Mouse (Mus musculus) retina, postnatal 1 day (tissue): ENCODE data around the gene Ccnk.
A peak's percentile ranks its signal among the peaks of the same experiment; 100 is the strongest.

Experiments
- DNase-seq: peaks from one replicate; pipeline ENCODE4 v3.0.0-alpha.2; 2012

Ccnk gene

DNA sequence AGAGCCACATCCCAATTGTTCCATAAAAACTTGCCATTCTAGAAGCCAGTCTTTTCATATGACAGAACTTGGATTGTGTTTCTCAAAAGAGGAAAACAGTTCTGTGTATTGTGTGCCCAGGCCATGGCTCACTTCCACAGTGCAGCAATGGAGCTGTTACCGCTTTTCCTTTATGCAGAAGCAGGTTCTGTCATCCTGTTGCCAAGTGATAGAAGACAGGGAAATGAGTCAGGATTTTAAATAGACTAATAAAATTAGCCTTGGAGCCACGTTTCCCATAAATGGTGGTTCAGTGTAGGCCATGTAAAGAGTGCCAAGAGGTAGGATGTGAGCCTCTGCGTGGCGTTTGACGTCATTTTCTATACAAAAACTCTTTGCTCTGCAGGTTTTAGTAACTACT lies 14.5 kb downstream of the Ccnk start:
- DNase-seq, result no peak

DNA sequence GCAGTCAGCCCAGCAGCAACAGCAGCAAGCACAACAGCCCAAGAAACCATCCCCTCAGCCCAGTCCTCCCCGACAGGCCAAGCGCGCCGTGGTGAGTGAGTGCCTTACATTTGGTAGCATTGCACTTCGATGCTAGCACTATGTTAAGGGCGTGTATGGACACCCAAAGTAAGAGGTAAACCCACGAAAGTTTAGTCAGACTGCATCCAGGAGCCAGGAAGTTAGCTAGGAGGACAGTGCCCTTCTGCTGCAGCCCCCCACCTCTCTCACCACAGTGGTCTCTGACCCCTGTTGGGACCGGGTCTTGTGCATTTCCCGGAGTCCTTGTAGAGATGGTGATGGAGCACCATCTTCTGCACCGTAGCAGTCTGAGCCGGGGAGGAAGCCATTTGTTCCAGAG lies 16.4 kb downstream of the Ccnk start:
- DNase-seq, result no peak

DNA sequence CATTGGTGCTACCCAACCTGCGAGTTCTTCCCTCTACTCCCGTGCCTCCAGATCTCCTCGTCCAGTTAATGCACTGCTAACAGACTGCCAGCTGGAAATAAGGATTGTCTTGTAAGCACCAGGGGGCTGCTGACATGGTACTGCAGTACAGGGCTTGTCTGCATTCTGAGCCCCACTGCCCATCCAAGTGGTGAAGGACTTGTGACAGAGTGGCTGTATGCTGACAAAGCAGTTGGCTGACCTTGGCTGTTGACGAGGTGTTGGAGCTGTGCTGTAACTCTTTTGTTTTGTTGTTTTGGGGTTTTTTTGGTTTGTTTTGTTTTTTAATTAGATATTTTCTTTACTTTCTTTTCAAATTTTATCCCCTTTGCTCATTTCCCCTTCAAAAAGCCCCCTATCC lies 19.1 kb downstream of the Ccnk start:
- DNase-seq, result no peak

DNA sequence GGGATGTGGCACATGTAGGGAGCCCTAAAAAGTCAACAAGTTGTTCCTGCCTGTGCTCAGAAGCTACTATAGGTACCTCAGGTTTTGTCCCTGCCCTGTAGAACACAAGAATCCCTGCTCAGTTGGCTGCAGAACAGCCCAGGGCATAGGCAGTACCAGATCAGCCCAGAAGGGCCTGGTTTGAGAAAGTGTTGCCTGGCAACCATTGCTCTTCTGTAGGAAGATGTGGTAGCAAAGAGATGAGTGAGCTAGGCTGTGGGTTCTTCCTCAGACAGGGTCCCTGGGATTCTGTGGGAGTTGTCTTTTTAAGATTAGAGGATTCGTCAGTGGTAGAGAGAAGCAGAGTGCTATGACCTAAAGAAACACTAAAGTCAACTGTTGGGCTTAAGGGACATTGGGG lies 20.7 kb downstream of the Ccnk start:
- no peak for DNase-seq

GRCm38 (mm10) chr12:108203895-108204294 lies 24.5 kb downstream of the Ccnk start:
- DNase-seq, result no peak

GRCm38 (mm10) chr12:108204978-108205377 lies 25.6 kb downstream of the Ccnk start:
- DNase-seq, result no peak

- DNase-seq, result peak; percentile 84
Measured at GRCm38 (mm10) chr12:108206641-108207040, 27.3 kb downstream of the Ccnk start.

DNA sequence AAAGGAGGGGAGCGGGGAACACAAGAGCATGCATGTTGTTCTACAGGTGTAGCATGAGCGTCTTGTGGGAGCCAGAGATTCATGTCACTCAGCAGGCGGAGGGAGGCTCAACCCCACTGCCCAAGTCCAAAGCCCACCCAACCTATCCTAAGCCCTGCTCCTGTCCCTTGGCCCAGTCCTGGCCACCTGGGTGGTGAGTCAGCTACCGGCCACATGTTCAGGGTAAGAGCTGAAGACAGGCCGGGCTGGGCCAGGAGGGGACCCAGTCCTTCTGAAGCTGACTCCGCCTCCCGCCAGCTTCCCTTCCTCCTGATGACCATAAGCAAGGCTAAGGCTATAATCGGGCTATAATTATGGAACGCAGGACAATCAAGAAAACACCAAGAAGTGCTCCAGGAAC lies 28.8 kb downstream of the Ccnk start:
- no peak for DNase-seq

GRCm38 (mm10) chr12:108208726-108209438 lies 29.5 kb downstream of the Ccnk start:
- DNase-seq, result peak; percentile 86

DNA sequence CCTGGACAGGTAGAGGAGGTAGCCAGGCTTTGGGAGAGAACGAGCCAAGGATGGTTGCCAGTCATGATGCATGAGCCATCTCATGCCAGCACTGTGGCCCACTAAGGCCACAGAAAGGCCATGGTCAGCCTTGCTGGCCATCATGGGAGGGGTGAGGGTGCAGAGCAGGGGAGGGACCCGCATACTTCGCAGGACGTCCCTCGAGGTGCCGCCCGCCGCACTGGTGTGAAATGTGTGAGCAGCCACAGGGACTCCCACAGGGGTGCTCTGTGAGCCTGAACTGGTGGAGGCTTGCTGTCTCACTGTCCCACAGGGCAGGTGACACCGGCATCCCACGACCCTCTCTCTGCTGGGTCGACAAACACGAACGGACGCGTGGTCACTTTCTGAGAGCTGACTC lies 31.2 kb downstream of the Ccnk start:
- DNase-seq, result no peak

- DNase-seq, result no peak
Measured at GRCm38 (mm10) chr12:108212071-108212470, 32.7 kb downstream of the Ccnk start.

GRCm38 (mm10) chr12:108212476-108212875 lies 33.1 kb downstream of the Ccnk start:
- DNase-seq, result no peak

- peak; percentile 82 for DNase-seq
Measured at GRCm38 (mm10) chr12:108213090-108214041, 34.0 kb downstream of the Ccnk start.

- no peak for DNase-seq
Measured at GRCm38 (mm10) chr12:108215090-108215489, 35.7 kb downstream of the Ccnk start.

DNA sequence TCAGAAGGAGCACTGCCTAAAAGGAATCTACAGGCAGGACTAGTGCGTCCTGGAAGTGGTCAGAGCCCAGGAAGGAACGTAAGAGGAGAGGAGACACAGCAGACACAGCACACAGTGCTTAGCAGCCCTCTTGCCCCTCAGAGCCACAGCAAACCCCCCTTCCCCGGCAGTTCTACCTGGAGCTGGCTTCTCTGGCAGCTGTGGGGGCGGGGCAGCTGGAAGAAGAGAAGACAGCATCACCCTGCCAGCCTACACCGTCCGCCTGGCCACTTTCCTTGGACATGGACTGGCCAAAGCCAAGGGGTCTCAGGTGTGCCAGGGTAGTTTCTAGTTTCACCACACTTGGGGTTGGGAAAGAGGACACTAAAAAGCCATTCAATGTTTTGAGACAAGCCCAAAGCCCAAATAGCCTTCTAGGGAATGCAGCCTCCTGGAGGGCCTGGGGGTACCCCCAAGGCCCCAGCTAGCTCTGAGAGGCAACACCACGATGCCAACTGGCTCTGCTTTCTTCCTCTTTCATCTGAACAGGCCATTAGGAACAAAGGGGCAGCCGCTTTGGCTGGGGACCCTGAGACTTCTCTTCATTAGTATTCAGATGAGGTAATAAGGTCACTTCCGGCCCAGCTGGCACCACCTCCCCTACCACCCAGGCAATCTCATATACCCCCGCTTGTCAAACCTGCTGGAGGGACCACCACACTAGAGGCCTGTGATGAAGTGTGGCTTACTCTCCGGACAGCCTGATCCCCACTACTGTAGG lies 37.4 kb downstream of the Ccnk start:
- peak; percentile 79 for DNase-seq

GRCm38 (mm10) chr12:108217572-108217971 lies 38.2 kb downstream of the Ccnk start:
- DNase-seq, result peak; percentile 74

- no peak for DNase-seq
Measured at GRCm38 (mm10) chr12:108219163-108219562, 39.8 kb downstream of the Ccnk start.

DNA sequence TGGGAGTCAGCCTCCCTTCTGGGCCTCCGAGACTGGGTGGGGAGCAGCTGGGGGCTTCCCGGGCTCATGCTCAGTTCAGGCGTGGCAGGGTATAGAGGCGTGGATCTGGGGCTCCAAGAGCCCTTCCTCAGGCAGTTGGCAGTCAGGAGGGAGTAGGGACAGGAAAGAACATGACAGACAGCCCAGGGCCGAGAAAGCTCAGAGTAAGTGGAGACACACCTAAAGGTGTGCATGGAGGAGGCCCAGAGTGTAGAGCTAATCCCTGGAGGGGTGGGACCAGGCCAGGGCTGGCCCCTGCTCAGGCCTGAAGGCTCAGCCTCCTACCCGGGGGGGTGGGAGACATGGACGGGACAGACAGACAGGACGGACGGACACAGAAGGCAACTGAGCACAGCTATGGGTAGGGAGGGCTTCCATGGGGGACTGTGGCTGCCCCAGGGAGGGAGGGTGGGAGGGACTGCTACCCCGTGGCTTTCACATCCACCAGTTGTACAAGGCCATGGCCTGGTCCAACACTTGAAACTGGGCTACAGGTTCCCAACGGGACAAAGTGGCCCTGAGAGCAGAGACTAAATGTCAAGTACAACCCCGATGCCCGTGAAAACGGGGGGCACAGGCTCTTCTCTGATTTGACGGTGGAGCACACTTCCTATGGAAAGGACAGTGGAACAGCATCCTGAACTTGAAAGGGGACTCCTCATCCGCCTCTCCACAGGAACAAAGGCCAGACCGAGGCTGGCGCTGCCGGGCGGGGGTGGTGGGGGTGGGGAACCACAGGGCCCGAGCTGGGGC lies 40.6 kb downstream of the Ccnk start:
- no peak for DNase-seq

- peak; percentile 58 for DNase-seq
Measured at GRCm38 (mm10) chr12:108220621-108221020, 41.2 kb downstream of the Ccnk start.

GRCm38 (mm10) chr12:108221206-108221605 lies 41.8 kb downstream of the Ccnk start:
- DNase-seq, result peak; percentile 78

DNA sequence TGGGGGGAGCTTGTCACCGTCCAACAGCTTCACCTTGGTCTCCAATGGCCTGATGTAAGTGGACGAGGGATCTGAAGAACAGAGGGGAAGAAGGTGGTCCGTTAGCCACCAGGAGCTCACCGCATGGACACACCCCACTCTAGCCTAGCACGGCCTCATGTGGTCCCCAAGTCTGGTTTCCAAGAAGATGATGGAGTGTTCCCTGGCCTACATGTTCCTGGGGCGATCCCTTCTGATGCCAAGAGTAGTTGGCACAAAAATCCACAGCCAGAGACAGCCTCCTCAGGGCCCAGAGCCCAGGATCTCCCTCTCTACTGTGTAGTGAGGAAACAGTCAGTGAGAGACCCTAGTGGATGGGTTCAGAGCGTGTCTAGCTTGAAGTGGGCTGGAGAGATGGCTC lies 42.3 kb downstream of the Ccnk start:
- no peak for DNase-seq

DNA sequence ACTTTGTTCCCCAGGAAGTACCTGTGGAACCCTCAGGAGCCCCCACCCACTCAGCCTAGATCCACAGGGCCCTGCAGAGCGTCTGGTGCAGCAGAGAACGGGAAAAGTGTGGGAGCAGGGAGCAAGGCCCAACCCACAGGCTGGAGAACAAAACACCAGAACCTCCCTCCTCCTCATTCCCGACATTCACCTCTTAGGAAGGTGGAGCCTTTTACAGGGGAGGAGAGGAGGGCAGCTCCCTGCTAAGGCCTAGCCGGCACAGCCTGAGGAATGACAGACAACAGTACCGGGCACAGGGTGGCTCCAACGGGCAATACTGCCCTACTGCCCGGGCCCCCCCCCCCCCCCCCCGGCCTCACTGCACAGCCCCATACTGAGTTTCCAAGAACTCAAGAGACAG lies 44.0 kb downstream of the Ccnk start:
- no peak for DNase-seq
